Comparison of ENCODE assay signal across 8 mouse cellular contexts in the genomic region with DNA sequence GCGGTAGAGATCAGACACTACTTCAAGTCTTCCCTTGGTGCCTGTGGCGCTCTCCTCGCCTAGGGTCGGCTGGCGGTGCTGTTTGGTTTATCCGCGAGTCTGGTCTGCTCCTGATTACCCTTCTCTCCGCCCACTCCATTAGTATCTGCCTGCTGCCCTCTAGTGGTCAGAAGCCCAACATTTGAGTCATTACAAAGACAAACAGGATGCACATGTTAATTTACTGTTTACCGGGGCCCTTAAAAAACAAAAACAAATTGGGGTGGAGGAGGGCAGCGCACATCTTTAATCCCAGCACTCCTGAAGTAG. TPM values are rescaled to one million over a fixed set of nuclear protein-coding genes. Genes with fewer than 3 reads are reported as not detected.
DNase-seq lines count a peak whose midpoint lies in the region; ATAC-seq lines count a peak whose summit lies in the region.

No protein-coding gene starts in this region.

- 2% methylated on average over 10 of the region's 10 CpGs for WGBS in intestine, embryonic 16.5 days
- WGBS in midbrain, embryonic 12.5 days, result 1% methylated on average over 10 of the region's 10 CpGs

- DNase-seq in urinary bladder, adult 18-20 months (ENCODE audit: low spot score in 2 of 2), result peak; percentile 69 to 73
- no peak for DNase-seq in urinary bladder, adult 2 months (ENCODE audit: low spot score)
- DNase-seq in embryo, embryonic 11.5 days (ENCODE audit: low read depth, low spot score), result peak; percentile 73
- DNase-seq in gastrocnemius, postnatal 4 days (ENCODE audit: low spot score in 2 of 2), result peak; percentile 49 to 81
- DNase-seq in left cerebral cortex, postnatal 4 days, result peak; percentile 88
- DNase-seq in spleen, postnatal 10 days (ENCODE audit: low spot score in 2 of 2), result peak; percentile 63 to 84

- H3K4me1 ChIP-seq in intestine, embryonic 16.5 days (ENCODE audit: control insufficient read depth, insufficient read depth, low read length), result peaks cover 4% of the 10 kb centered on the region; the same call in 1 of the 2 replicates
- peaks cover 10% of the 10 kb centered on the region for H3K4me1 ChIP-seq in midbrain, embryonic 12.5 days

- peak; percentile 48 for ATAC-seq in intestine, embryonic 16.5 days
- ATAC-seq in midbrain, embryonic 12.5 days (ENCODE audit: low FRiP score, low read depth), result peak; percentile 74; the same call in 1 of the 2 replicates

- peak overlapping the region; percentile 96 for H3K27ac ChIP-seq in intestine, embryonic 16.5 days (ENCODE audit: low read length)
- 0 out of 2 replicates have a peak overlapping the region, but pooled peaks have one; percentile 11 for H3K27ac ChIP-seq in midbrain, embryonic 12.5 days (replicated peaks)

- H3K9me3 ChIP-seq in intestine, embryonic 16.5 days (ENCODE audit: control insufficient read depth, low read length), result no peaks in the 10 kb centered on the region
- H3K9me3 ChIP-seq in midbrain, embryonic 12.5 days, result no peaks in the 10 kb centered on the region

- H3K4me3 ChIP-seq in intestine, embryonic 16.5 days (ENCODE audit: low read length), result peak overlapping the region; percentile 38
- peak overlapping the region; percentile 13; the same call in 1 of the 2 replicates for H3K4me3 ChIP-seq in midbrain, embryonic 12.5 days

- peak overlapping the region; percentile 76 for H3K9ac ChIP-seq in intestine, embryonic 16.5 days (ENCODE audit: low read depth, low read length)
- H3K9ac ChIP-seq in midbrain, embryonic 12.5 days (replicated peaks), result peak overlapping the region; percentile 11; the same call in 1 of the 2 replicates

- H3K36me3 ChIP-seq in intestine, embryonic 16.5 days (ENCODE audit: control insufficient read depth, insufficient read depth, low read length), result peaks cover 5% of the 10 kb centered on the region
- H3K36me3 ChIP-seq in midbrain, embryonic 12.5 days, result peaks cover 25% of the 10 kb centered on the region

- intact Hi-C loops in left cerebral cortex, postnatal 4 days (cut with DNase I), result loop anchor here (5.0 kb wide), 1 partner anchor 87 kb away; no protein-coding TSS in a partner anchor

- no peaks in the 10 kb centered on the region for H3K27me3 ChIP-seq in intestine, embryonic 16.5 days (replicated peaks; ENCODE audit: control insufficient read depth, insufficient read depth, low read length)
- peaks cover 10% of the 10 kb centered on the region; the same call in 1 of the 2 replicates for H3K27me3 ChIP-seq in midbrain, embryonic 12.5 days

- H3K4me2 ChIP-seq in intestine, embryonic 16.5 days (ENCODE audit: low read depth, low read length), result peak overlapping the region; percentile 62
- H3K4me2 ChIP-seq in midbrain, embryonic 12.5 days (replicated peaks), result peak overlapping the region; percentile 47

RNA-seq across cellular contexts. Expression of a gene that starts 0.7 kb away (rescaled TPM):
- polyA plus RNA-seq in urinary bladder, adult 2 months (2012; rRNA removed), result 46.7 and 50.1 TPM in 2 replicates
- total RNA-seq in gastrocnemius, postnatal 4 days (2021), result under 1 TPM; 0.42 to 0.44 TPM
- 264 and 267 TPM in 2 replicates for polyA plus RNA-seq in intestine, embryonic 16.5 days (2015; fragmentation: Nextera tagmentation; extraction: Ambion mirVana)
- total RNA-seq in left cerebral cortex, postnatal 4 days (2021), result under 1 TPM in 1 of 2 experiments, not detected in 1; 0.24 TPM
- polyA plus RNA-seq in midbrain, embryonic 12.5 days (2016; fragmentation: Nextera tagmentation; extraction: Ambion mirVana), result 0.52 and 0.70 TPM in 2 replicates

RNA-seq across cellular contexts. Expression of a gene that starts 24.8 kb away (rescaled TPM):
- polyA plus RNA-seq in urinary bladder, adult 2 months (2012; rRNA removed), result 46.6 and 55.6 TPM in 2 replicates
- 10 to 100 TPM; 22.7 to 24.2 TPM for total RNA-seq in gastrocnemius, postnatal 4 days (2021)
- polyA plus RNA-seq in intestine, embryonic 16.5 days (2015; fragmentation: Nextera tagmentation; extraction: Ambion mirVana), result 174 and 193 TPM in 2 replicates
- total RNA-seq in left cerebral cortex, postnatal 4 days (2021), result 10 to 100 TPM; 57.4 to 60.6 TPM
- polyA plus RNA-seq in midbrain, embryonic 12.5 days (2016; fragmentation: Nextera tagmentation; extraction: Ambion mirVana), result 93.3 and 101 TPM in 2 replicates

RNA-seq across cellular contexts. Expression of a gene that starts 54.5 kb away (rescaled TPM):
- polyA plus RNA-seq in urinary bladder, adult 2 months (2012; rRNA removed), result 80.8 and 92.8 TPM in 2 replicates
- total RNA-seq in gastrocnemius, postnatal 4 days (2021), result 100 to 1,000 TPM; 163 to 168 TPM
- 247 and 268 TPM in 2 replicates for polyA plus RNA-seq in intestine, embryonic 16.5 days (2015; fragmentation: Nextera tagmentation; extraction: Ambion mirVana)
- total RNA-seq in left cerebral cortex, postnatal 4 days (2021), result 100 to 1,000 TPM; 109 to 112 TPM
- polyA plus RNA-seq in midbrain, embryonic 12.5 days (2016; fragmentation: Nextera tagmentation; extraction: Ambion mirVana), result 162 and 170 TPM in 2 replicates

Comparison
In these comparisons a context has a peak if more than half of its experiments do, and no peak if none do; other contexts are left out.
1. RNA of a gene that starts 0.7 kb away (polyA plus RNA-seq): 264 to 267 TPM in intestine, embryonic 16.5 days and 46.7 to 50.1 TPM in urinary bladder, adult 2 months; 0.52 to 0.70 TPM in midbrain, embryonic 12.5 days; every median in the first group is over 10 times any median in the second.